Mouse (Mus musculus) hindbrain, embryonic 11.5 days (tissue): ENCODE results near the gene Ctsd. TPM values are rescaled to one million over a fixed set of nuclear protein-coding genes. Genes with fewer than 3 reads are reported as not detected.

ENCODE experiments used
- ATAC-seq: fragments of 200-750 bp; cut with Nextera tagmentation; 2 replicates; pipeline ENCODE4 v1.8.0; 2017; ENCODE audit warnings: mild to moderate bottlenecking, moderate TSS enrichment, moderate library complexity; ENCODE audit not compliant: low FRiP score
- DNase-seq: peaks from one replicate; pipeline ENCODE4 v3.0.0-alpha.2; 2015; ENCODE audit warnings: low spot score
- H3K27ac ChIP-seq: fragments of 300-500 bp; sonication (generic); 2 replicates; pipeline ENCODE4 v1.5.1; 2014; ENCODE audit warnings: mild to moderate bottlenecking, low read depth, low read length
- H3K27me3 ChIP-seq: fragments of 300-500 bp; sonication (generic); 2 replicates; pipeline ENCODE4 v1.6.1; 2014; ENCODE audit warnings: mild to moderate bottlenecking, low read length, moderate library complexity, mixed read lengths; ENCODE audit not compliant: control insufficient read depth, insufficient read depth
- H3K36me3 ChIP-seq: fragments of 300-500 bp; sonication (generic); 2 replicates; pipeline ENCODE4 v1.6.1; 2014; ENCODE audit warnings: mild to moderate bottlenecking, low read length, moderate library complexity, mixed read lengths; ENCODE audit not compliant: control insufficient read depth, insufficient read depth
- H3K4me1 ChIP-seq: fragments of 300-500 bp; sonication (generic); replicated peaks from 2 replicates; pipeline ENCODE4 v1.6.1; 2014; ENCODE audit warnings: low read length, mixed read lengths; ENCODE audit not compliant: control insufficient read depth, insufficient read depth
- H3K4me2 ChIP-seq: fragments of 300-500 bp; sonication (generic); replicated peaks from 2 replicates; pipeline ENCODE4 v1.6.1; 2014; ENCODE audit warnings: mild to moderate bottlenecking, low read depth, low read length
- H3K4me3 ChIP-seq: fragments of 300-500 bp; sonication (generic); 2 replicates; pipeline ENCODE4 v1.5.1; 2014; ENCODE audit warnings: low read depth, low read length
- H3K9ac ChIP-seq: fragments of 300-500 bp; sonication (generic); 2 replicates; pipeline ENCODE4 v1.6.1; 2014; ENCODE audit warnings: low read depth, low read length
- H3K9me3 ChIP-seq: fragments of 300-500 bp; sonication (generic); 2 replicates; pipeline ENCODE4 v1.6.1; 2016; ENCODE audit warnings: low read length; ENCODE audit not compliant: control insufficient read depth
- WGBS: fragments of 180-500 bp; shearing (Covaris S2); extraction: QIAGEN DNeasy Blood & Tissue Kit; methylation state at CpG from one replicate; pipeline ENCODE4 v1.1.7; 2014; 5-methylcytosine and 5-hydroxymethylcytosine counted together
- polyA plus RNA-seq: library from polyadenylated mRNA; unstranded; fragments of >200 nt; fragmentation: Nextera tagmentation; extraction: Ambion mirVana; gene quantifications from 2 replicates; pipeline ENCODE4 v1.2.1, GENCODE M21; 2014

The Ctsd gene
- polyA plus RNA-seq, 1 experiment from 2014 or later, result 168 TPM

DNA sequence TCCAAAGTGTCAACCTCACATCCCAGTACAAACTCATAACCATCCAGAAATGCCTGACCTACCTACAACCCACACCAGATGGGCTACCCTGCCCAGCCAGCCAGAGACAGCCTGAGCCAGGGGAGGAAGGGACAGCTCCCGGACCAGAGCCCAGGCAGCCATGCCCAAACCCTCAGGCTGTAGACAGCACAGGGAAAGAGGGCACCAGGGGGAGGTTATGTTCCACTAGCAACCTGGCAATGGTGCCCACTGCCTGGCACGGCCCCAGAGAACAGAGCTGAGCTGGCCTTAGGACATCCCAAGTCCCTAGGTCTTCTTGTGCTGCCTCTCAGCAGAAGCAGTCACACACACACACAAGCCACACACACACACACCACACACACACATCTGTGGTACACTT lies 19.0 kb downstream of the Ctsd start:
- H3K4me3 ChIP-seq, result no peak overlapping the region
- no peak overlapping the region for H3K27ac ChIP-seq
- ATAC-seq (no peak), DNase-seq (no peak)
- H3K27me3 ChIP-seq, result peaks cover 30% of the 10 kb centered on the region
- WGBS, result 70% methylated on average over 2 of the region's 2 CpGs
- H3K4me2 ChIP-seq, result no peak overlapping the region
- H3K9me3 ChIP-seq, result no peaks in the 10 kb centered on the region
- no peaks in the 10 kb centered on the region for H3K36me3 ChIP-seq
- H3K9ac ChIP-seq, result no peak overlapping the region
- no peaks in the 10 kb centered on the region for H3K4me1 ChIP-seq

DNA sequence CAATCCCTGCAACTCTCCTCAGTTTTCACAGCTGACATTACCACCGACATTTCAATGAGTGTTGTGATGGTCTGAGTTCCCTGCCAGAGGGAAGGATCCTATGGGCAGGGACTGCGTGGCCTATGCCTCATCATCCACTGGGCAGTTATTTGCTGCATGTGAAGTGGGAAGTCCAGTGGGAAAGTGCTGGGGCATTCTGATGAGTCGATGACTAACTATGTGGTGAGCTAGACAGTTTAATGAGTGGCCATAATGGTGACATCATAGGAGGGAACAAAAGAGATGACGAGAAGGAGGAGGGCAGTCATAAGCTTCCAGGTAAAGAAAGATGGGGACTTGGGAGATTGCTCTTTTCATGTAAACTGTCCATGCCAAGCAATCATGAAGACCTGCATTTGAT lies 24.7 kb downstream of the Ctsd start:
- H3K4me3 ChIP-seq, result no peak overlapping the region
- H3K4me1 ChIP-seq, result no peaks in the 10 kb centered on the region
- no peaks in the 10 kb centered on the region for H3K9me3 ChIP-seq
- no peak overlapping the region for H3K27ac ChIP-seq
- H3K36me3 ChIP-seq, result no peaks in the 10 kb centered on the region
- H3K9ac ChIP-seq, result no peak overlapping the region
- H3K4me2 ChIP-seq, result no peak overlapping the region
- 81% methylated on average over 4 of the region's 4 CpGs for WGBS
- DNase-seq, result no peak
- no peaks in the 10 kb centered on the region for H3K27me3 ChIP-seq
- ATAC-seq, result no peak

DNA sequence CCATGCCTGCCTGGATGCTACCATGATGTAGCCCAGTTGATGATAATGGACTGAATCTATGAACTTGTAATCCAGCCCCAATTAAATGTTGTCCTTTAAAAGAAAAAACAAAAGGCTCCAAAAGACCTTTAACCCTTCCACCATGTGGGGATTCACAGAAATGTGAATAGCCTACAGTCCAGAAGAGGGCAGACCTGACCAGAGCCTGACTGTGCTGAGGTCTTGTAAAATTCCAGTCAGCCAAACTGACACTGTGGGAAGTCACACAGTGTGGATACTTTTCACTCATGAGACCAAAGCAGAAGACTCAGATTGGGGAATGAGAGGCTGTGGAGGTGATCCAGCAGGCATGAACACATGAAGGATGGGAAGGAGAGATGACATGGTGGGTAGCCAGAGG lies 27.1 kb downstream of the Ctsd start:
- no peak for ATAC-seq
- H3K36me3 ChIP-seq, result no peaks in the 10 kb centered on the region

DNA sequence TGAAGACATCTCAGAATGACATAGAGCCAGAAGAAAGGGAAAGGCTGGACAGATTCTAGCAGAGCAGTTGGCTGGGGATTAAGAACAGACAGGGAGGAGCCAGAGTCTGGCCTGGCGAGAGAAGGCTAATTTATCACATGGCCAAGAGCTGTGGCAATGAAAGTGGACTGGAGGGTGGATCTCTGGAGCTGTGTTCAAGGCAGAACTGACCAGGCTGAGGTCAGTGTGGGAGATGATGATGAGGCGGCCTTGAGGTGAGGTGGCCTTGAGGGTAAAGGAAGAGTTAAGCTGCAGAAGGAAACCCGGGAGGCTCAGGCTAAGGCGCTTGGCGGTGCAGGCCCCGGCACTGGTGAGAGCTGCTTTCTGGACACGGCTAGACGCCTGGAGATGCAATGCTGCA lies 28.7 kb downstream of the Ctsd start:
- ATAC-seq (no peak), DNase-seq (no peak)
- Histone ChIP-seq H3K36me3 (no peaks in the 10 kb centered on the region), H3K27ac (no peak overlapping the region), H3K4me2 (no peak overlapping the region), H3K4me1 (no peaks in the 10 kb centered on the region), H3K27me3 (no peaks in the 10 kb centered on the region), H3K9ac (no peak overlapping the region), H3K4me3 (no peak overlapping the region), H3K9me3 (no peaks in the 10 kb centered on the region)
- 76% methylated on average over 8 of the region's 8 CpGs for WGBS

More for the DNA sequence above, 27.1 kb downstream of the Ctsd start:
- H3K9ac ChIP-seq, result no peak overlapping the region
- no peaks in the 10 kb centered on the region for H3K27me3 ChIP-seq
- H3K4me2 ChIP-seq, result no peak overlapping the region
- H3K27ac ChIP-seq, result no peak overlapping the region
- no peak overlapping the region for H3K4me3 ChIP-seq
- no peak for DNase-seq
- H3K4me1 ChIP-seq, result no peaks in the 10 kb centered on the region
- H3K9me3 ChIP-seq, result no peaks in the 10 kb centered on the region

DNA sequence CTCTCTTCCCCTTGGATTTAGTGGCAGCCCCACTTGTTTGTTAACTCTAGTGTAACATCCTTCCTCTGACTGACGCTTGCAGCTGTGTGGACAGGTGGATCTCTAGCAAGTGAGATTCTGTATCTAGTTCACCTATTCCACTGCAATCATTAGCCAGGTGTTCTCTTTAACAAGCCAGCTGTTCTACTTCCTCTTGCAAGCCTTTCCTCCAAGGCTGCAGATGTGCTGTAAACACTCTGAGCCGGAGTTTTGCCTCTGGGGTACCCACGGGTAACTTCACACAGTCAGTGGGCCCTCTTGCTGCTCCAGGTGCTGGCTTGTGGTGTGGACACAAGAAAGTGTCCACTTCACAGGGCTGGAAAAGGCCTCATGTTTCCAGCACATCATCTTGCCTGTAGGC lies 30.3 kb downstream of the Ctsd start:
- H3K4me3 ChIP-seq, result no peak overlapping the region
- H3K27ac ChIP-seq, result no peak overlapping the region
- no peaks in the 10 kb centered on the region for H3K9me3 ChIP-seq
- H3K4me1 ChIP-seq, result no peaks in the 10 kb centered on the region
- DNase-seq, result no peak
- no peaks in the 10 kb centered on the region for H3K36me3 ChIP-seq
- H3K27me3 ChIP-seq, result no peaks in the 10 kb centered on the region
- no peak overlapping the region for H3K9ac ChIP-seq
- ATAC-seq, result no peak
- WGBS, result 88% methylated on average over 3 of the region's 3 CpGs
- H3K4me2 ChIP-seq, result no peak overlapping the region

DNA sequence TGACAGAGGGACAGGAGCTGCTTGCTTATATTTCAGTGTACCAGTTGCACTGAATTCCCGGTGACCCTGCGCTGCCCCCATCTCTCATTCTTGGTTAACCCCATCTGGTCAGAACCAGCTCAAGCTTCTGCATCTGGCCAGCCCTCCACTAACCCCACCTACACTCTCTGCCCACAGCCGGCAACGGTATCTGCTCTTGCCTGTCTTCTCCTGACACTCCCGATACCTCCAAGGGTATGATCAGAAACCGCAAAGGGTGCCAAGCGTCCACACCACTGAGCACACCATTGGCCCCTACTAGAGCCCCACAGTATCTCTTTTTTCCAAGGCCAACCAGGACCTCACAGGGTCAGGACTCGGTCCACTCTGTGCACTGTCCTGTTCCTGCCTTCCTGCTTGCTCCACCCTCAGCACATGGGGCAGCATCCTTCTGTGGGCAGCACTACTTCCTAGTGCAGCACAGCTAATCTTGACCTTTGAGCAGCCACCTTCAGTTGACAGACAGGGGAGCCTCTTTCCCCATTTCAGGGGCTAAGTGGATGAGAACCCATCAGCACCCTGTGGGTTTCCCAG lies 33.1 kb downstream of the Ctsd start:
- no peaks in the 10 kb centered on the region for H3K36me3 ChIP-seq
- H3K4me2 ChIP-seq, result no peak overlapping the region
- no peak for DNase-seq
- H3K4me3 ChIP-seq, result no peak overlapping the region
- H3K27ac ChIP-seq, result no peak overlapping the region
- H3K9me3 ChIP-seq, result no peaks in the 10 kb centered on the region
- WGBS, result 72% methylated on average over 8 of the region's 8 CpGs
- H3K27me3 ChIP-seq, result no peaks in the 10 kb centered on the region
- ATAC-seq, result no peak
- H3K9ac ChIP-seq, result no peak overlapping the region
- H3K4me1 ChIP-seq, result no peaks in the 10 kb centered on the region; the same call in 1 of the 2 replicates

DNA sequence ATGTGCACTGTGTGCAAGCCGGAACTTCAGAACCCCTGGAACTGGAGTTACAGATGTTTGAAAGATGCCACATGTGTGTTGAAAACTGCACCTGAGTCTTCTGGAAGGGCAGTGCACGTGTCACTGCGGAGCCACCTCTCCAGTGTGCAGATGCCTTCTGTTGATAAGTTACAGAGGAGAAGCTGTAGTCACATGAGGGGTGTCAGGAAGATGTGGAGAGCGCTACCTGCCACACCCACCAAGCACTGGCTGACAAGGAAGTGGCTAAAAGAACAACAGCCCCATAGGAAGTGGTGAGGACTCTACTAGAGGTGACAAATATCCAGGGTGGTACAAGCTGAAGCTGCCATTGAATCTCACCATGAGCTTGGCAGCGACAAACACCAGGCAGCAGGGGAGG lies 34.0 kb downstream of the Ctsd start:
- DNase-seq (no peak), ATAC-seq (no peak)
- Histone ChIP-seq H3K9me3 (no peaks in the 10 kb centered on the region), H3K36me3 (no peaks in the 10 kb centered on the region), H3K27ac (no peak overlapping the region), H3K27me3 (no peaks in the 10 kb centered on the region), H3K4me1 (no peaks in the 10 kb centered on the region; the same call in 1 of the 2 replicates), H3K9ac (no peak overlapping the region), H3K4me3 (no peak overlapping the region), H3K4me2 (no peak overlapping the region)
- 78% methylated on average over 5 of the region's 5 CpGs for WGBS

DNA sequence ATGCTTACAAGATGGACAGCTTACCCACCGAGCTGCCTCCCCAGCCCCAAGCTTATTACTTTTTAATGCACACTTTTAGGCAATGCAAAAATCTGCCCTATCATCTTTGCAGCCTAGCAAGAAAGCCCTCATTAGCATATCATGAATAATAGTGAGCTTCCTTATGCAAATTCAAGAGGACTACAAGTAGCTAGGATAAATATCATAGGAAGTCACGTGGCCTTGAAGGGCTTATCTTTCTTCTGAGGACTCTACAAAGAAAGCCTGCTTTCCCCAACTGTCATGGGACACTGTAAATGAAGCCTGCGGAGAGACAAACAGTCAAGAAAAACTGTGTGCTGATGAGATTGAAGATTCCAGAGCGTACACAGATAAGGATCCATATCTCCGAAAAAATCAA lies 36.3 kb downstream of the Ctsd start:
- H3K4me2 ChIP-seq, result no peak overlapping the region
- no peak for DNase-seq
- no peak overlapping the region for H3K27ac ChIP-seq
- no peaks in the 10 kb centered on the region; the same call in 1 of the 2 replicates for H3K4me1 ChIP-seq
- 80% methylated on average over 5 of the region's 5 CpGs for WGBS
- no peak overlapping the region for H3K4me3 ChIP-seq
- no peak for ATAC-seq
- no peak overlapping the region for H3K9ac ChIP-seq
- H3K9me3 ChIP-seq, result no peaks in the 10 kb centered on the region
- no peaks in the 10 kb centered on the region for H3K36me3 ChIP-seq
- no peaks in the 10 kb centered on the region for H3K27me3 ChIP-seq

DNA sequence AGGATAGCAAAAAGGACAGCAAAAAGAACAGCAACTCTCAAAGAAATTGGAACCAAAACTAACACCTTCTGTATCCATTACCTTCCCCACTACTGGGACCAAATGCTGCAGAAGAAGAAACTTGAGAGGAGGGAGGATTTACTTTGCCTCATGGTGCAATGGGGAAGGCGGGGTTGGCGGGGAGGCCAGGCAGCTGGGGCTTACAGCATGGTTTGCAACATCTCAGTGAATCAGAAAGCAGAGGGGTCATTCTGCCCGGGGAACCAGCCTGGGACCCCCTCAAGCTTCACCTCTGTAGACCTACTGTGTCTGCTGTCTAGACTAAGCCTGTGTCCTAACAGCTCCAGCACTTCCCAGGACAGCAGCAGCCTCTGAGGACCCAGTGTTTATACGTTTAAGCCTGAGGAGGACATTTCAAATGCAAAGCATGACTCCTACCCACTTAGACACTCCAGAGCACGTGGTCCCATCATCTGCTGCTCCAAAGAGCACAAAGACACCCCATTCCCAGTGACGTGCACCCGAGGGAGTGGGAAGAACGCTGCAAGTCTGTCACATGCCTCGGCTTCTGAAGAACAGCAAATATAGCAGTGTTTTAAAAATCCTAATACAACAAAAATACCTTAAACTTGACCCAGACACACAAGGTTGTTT lies 38.4 kb downstream of the Ctsd start:
- WGBS, result 30% methylated on average over 9 of the region's 9 CpGs
- Histone ChIP-seq H3K9ac (no peak overlapping the region), H3K4me1 (no peaks in the 10 kb centered on the region; the same call in 1 of the 2 replicates), H3K27me3 (no peaks in the 10 kb centered on the region), H3K27ac (no peak overlapping the region), H3K36me3 (no peaks in the 10 kb centered on the region), H3K4me2 (no peak overlapping the region), H3K4me3 (no peak overlapping the region), H3K9me3 (no peaks in the 10 kb centered on the region)
- peak; percentile 33; the same call in 1 of the 2 replicates for ATAC-seq
- peak; percentile 36 for DNase-seq
